Mouse (Mus musculus) layer of hippocampus, postnatal 25 days (tissue): ENCODE measurements at regions not wholly inside any gene's neighbourhood (a gene's known extent, or its start where the extent isn't known, plus 50 kb on each side); places are given as distances from the start of the nearest gene placed in this dataset.

ENCODE experiments used
- DNase-seq, 2 experiments: peaks; one replicate each; pipeline ENCODE4 v3.0.0; 2022; ENCODE audit warnings: mixed read lengths in 2 of 2, low spot score in 1 of 2; ENCODE audit errors: extremely low spot score in 1 of 2

- DNase-seq = no peak
Measured at GRCm38 (mm10) chr4:54406151-54406550, 538.7 kb upstream of the Zfp462 start.

GRCm38 (mm10) chr4:54407930-54408329, 536.9 kb upstream of the Zfp462 start:
- DNase-seq = no peak

- no peak for DNase-seq
Measured at GRCm38 (mm10) chr4:54430789-54431188, 514.1 kb upstream of the Zfp462 start.

GRCm38 (mm10) chr4:54460596-54460995, 484.3 kb upstream of the Zfp462 start:
- no peak for DNase-seq

DNA sequence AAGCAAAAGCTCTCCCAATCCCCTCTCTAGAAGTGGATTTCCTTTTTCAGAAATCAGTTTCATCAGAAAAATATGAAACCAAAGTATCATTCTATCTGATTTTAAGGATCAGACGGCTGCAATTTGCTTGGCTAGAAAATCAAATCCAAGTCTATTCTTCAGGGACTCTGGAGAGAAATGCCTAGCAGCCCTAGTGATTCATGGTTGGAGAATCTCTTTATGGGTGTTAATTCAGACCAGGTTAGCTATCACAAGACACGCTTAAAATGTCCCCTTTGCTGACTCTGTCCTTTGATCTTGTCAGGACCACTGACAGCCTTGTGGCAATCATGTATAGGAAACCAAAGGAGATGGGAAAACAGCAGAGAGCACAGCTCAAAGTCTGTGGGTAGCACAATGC, 475.7 kb upstream of the Zfp462 start:
- DNase-seq = no peak

DNA sequence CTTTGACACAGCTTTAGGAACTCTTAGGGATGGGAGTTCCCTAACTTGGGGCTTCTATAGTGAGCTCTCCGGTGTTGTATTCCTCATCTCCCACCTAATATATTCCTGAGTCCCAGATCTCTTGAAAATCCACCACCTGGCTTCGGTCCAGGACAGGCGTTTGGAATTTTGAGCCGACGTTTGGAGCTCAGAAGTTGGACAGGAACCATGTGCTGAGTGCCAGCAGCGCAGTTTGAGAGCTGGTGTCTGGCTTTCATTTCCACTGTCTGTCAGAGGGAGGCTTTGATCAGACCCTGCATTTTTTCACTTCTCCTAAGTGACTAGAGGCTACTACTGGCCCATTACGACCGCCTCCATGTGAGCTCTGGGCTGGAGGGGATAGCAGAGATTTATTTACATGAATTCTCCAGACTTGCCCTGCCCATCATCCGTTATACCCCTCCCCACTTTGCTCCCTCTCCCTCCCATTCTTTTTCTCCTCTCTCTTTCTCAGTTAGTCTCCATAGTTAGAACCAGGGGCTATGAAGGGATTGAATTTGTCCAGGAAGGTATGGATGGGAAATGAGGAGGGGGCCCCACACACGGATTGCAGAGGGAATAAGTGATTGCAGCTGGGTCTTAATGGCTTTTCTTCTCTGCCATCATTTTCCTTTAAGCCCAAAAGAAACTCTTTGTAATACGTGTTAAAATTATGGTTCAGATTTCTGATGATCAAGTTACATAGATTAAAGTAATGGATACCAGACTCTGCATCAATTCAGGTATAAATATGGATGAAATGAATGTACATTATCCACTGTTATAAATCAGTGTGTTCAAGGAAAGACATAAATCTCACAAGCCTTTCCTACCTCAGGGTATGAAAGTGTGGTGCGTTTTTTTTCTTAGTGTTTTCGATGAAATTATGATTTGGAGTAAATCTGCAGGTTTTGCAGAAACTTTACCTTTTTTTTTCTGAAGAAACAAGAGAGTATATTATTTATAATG, 474.5 kb upstream of the Zfp462 start:
- DNase-seq = peak; percentile 43 to 64

DNA sequence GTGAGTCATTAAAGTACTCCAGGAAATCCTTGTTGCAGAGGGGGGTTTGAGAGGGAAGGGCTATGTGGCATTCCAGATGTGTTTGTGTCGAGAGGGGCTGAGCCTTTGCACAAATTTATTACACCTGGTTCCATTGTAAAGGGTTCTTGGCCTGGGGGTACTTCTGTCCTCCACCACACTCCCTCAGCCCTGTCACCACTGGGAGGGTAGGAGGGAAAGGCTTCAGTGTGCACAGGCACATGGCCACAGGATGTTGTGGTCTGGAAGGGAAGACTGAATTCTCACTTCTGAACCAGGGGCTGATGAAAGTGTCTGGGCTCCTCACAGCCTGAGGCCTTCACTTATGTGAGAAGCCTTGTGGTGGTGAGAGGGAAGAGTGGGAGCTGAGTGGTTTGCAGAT, 473.8 kb upstream of the Zfp462 start:
- no peak for DNase-seq

DNA sequence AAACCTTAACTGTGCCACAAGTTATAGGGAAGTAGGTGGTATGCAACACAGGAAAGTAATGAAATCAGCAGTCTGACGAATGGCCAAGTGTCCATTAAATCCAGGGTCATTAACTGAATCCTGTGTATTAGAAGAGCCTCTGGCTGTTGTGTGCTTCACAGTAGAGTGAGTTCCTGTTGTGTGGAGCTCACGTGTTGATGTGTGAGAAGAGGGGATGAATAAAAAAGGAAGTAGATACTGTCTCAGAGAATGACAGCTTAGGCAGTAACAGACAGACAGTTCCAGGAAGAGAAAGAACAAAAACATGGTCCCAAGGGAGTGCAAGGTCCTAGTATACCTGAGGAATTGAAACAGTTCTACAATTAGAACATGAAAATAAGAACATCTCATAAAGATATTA, 463.1 kb upstream of the Zfp462 start:
- DNase-seq = no peak

DNA sequence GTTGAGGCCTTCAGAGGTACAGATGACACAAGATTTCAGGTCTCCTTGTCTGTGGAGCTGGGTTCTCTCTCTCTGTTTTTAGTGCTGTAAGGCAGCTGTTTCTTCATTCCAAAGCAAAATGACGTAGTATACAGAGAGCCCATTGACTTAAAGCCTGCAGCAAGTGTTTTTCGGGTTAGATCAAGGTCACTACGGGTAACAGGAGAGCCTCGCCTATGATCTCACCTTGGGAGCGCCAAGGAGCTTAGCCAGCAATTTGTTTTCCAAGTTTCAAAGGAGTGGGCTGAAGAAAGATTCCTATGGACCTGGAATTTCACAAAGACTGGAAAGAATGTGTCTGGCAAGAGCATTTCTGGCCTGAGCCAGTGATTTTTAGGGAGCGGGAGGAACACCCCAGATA, 451.8 kb upstream of the Zfp462 start:
- DNase-seq = no peak

DNA sequence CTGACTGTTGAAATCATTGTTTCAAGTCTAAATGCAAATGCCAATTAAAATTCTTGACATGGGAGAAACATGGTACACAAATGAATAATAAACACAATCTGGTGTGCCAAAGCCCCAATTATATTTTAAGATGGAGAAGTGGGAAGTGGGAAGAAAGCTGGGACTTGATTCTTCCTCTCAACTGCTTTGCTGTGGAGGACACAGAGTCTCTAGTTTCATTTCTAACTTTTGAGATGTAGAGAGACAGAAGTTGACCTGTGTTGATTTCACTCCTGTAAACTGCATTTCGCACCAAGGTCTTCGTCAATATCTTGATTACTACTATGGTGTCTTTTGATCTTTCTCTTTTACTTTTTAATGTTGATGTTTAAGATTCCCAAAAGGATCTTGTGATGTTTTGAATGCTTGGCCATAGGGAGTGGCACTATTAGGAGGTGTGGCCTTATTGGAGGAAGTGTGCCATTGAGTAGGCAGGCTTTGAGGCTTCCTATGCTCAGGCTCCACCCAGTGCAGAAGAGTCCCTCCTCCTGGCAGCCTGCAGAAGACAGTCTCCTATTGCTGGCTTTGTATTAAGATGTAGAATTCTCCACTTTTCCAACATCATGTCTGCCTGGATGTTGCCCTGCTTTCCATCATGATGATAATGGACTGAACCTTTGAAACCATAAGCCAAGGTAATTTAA, 447.4 kb upstream of the Zfp462 start:
- DNase-seq = no peak

DNA sequence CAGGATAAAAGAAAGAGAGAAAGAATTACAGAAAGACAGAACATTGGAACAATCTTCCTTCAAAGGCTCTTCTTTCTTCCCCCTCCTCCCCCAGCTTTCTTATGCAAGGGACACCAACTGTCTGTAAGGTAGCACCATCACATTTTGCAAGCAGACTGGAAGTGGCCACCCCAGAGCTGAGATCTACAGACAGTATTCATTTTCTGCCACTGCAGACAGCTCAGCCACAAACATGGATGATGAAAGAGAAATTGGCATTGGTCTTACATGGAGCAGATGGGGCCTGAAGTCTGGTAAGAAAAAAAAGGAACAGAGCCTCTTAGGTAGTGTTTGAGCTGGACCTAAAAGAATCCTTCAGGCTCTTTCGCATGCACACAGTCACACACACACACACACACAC, 428.9 kb upstream of the Zfp462 start:
- no peak for DNase-seq

DNA sequence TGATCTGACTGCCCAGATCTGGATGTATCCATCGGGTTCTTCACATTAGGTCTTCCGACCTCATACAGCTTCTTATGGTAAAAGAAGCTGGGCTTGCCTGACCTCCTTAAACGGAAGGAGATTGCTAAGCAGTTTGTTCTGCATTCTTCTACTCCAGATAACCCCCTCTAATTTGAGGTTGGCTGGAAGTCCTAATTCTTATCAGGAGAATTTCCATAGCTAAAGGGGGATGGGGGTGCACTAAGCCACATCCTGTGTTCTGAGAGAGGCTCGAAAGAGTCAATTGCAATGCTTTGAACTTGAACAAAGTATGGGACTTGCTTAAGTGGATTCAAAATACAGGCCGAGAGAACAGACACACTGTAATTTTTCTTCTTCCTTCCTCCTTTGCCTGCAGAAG, 421.6 kb upstream of the Zfp462 start:
- DNase-seq = no peak

- no peak for DNase-seq
Measured at GRCm38 (mm10) chr4:54526003-54526586, 418.8 kb upstream of the Zfp462 start.

DNA sequence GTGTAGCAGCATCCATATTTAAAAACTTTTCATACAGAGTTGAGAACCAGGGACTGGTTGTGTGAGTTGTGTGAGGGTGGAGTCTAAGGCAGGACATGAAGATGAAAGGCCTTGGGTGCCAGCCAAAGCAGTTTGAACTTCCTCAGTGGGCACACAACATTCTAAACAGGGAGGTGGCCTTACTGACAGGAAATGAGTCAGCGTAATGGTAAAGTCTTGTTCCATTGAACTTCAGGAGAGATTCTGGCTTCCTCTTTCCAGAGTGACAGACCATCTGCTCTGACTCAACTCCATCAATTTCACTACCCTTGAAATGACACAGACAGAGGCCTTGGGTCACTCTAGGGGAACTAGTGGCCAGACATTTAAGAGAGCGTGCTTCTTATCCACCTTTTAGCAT, 417.2 kb upstream of the Zfp462 start:
- no peak for DNase-seq

- DNase-seq = no peak
Measured at GRCm38 (mm10) chr4:54531739-54532138, 413.1 kb upstream of the Zfp462 start.

DNA sequence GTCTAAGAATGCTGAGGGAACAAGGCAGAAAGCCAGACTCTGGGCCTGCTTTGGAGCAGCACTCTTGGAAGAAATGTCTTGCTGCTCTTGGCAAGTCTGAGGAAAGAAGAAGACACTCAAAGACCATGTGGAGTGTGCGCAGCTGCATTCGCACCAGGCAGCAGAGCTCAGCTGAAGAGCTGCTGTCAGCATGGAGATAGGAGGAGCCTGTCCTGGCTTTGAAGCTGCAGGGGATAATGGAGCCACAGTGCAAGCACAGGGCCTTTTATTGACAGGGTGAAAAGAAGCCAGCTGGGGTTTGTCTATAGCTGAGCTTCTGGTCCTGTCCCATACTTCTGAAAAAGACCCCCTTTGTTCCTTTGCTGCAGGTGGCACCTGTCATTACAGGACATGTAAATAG, 411.0 kb upstream of the Zfp462 start:
- DNase-seq = no peak

DNA sequence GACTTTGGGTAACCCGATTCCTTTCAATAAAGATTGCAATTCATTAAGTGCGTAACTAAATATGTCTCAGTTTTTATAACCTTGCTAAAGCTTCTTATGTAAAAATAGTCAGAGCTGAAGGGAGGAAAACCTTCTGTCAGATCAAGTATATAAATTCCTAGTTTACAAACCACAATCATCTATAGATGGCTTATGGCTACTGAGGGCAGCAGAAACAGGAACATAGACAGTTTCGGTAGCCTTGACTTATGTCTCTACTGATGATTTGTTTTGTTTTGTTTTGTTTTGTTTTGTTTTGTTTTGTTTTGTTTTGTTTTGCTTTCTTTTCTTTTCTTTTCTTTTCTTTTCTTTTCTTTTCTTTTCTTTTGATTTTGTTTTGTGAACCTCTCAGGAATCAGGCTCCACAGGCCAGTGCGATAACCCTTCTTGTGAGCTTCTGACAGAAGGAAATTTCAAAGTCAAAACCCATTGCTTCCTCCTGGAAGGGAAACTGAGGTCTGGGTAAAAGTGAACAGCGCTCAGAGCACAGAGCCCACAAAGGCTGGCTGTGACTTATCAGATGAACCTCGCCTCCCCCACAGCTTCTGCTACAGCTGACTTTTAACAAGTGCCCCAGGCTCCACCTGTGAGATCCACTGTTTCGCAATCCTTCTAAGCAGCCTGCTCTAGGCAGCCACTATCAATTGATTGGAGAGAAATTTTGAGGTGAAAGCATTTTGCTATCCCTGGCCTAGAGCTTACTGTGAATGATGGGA, 391.8 kb upstream of the Zfp462 start:
- no peak for DNase-seq

DNA sequence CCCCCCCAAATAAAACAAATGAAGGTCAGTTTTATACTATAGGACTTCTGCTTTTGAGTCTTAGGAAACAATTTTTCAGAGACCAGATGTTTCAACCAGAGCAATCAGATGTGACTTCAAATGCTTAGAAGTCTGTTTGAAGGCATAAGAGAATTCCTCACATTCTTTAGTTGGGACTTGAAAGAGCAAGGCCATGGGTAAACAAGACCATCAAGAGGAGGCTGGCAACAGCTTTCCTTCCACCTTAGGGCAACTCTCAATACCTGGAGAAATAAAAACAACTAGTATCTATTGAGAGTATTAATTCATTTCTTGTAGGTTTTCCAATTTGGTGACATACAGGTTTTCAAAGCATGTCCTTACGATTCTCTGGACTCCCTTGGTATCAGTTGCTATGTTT, 381.8 kb upstream of the Zfp462 start:
- DNase-seq = no peak

DNA sequence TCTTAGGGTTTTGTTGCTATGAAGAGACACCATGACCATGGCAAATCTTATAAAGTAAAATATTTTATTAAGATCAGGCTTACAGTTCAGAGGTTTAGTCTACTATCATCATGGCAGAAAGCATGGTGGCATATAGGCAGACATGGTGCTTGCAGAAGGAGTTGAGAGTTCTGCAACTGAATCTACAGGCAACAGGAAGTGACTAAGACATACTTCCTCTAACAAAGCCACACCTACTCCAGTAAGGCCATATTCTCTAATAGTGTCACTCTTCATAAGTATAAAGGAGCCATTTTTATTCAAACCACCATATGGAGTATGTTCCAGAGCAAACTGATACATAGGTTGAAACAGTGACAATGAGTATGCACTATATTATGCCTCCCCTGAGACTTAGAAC, 371.7 kb upstream of the Zfp462 start:
- no peak for DNase-seq

DNA sequence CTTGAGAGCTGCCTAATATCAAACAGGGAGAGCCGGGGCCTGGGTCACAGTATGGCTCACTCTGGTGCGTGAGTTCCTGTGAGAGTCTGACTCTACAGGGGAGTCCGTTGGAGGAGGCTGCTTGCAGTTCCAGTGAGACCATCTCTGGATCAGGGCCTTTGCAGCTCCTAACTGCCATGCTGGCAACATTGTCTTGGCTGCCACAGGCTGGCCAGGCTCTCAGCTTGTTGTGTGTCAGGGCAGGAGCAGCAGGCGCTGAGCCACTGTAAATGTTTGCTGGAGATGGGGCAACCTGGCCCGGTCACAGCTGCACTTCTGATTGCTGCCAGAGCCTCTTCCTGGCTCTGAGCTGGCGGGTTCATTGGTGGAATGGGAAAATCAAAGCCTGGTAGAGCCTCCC, 357.7 kb upstream of the Zfp462 start:
- DNase-seq = no peak

DNA sequence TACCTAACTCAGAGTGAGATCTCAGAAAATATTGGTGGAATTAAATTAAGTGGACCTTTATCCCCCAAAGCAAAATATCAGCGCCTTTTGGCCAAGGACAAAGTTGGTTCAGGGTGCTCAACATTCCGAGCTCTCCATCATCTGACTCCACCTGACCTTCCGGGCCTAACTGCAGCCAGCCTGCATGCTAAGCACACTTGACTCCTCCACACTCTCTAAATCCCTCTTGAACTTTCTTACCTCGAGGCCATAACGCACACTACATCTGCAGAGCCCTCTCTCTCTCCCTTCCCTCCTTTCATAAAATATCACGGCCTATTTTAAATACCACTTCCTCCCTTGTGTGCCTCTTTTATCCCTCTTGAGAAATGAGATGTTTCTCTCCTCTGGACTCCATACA, 356.1 kb upstream of the Zfp462 start:
- no peak for DNase-seq
